Mouse (Mus musculus) lung, embryonic 15.5 days (tissue): ENCODE measurements around the gene Trim15. TPM values are rescaled to one million over a fixed set of nuclear protein-coding genes. Genes with fewer than 3 reads are reported as not detected.

Experiments
- ATAC-seq: fragments of 200-750 bp; cut with Nextera tagmentation; 2 replicates; pipeline ENCODE4 v1.8.0; 2017; ENCODE audit warnings: moderate number of reproducible peaks, borderline replicate concordance; ENCODE audit not compliant: low FRiP score, low TSS enrichment; ENCODE audit errors: extremely low read depth
- H3K27ac ChIP-seq: fragments of 300-500 bp; sonication (generic); 2 replicates; pipeline ENCODE4 v1.5.1; 2015; ENCODE audit warnings: moderate library complexity, mild to moderate bottlenecking, inconsistent platforms
- H3K27me3 ChIP-seq: fragments of 300-500 bp; sonication (generic); 2 replicates; pipeline ENCODE4 v1.6.1; 2015; ENCODE audit warnings: inconsistent platforms
- H3K36me3 ChIP-seq: fragments of 300-500 bp; sonication (generic); 2 replicates; pipeline ENCODE4 v1.6.1; 2015; ENCODE audit warnings: inconsistent platforms
- H3K4me1 ChIP-seq: fragments of 300-500 bp; sonication (generic); 2 replicates; pipeline ENCODE4 v1.6.1; 2015; ENCODE audit warnings: inconsistent platforms
- H3K4me2 ChIP-seq: fragments of 300-500 bp; sonication (generic); 2 replicates; pipeline ENCODE4 v1.6.1; 2015; ENCODE audit warnings: inconsistent platforms, mild to moderate bottlenecking, moderate library complexity
- H3K4me3 ChIP-seq: fragments of 300-500 bp; sonication (generic); 2 replicates; pipeline ENCODE4 v1.5.1; 2015; ENCODE audit warnings: mild to moderate bottlenecking, inconsistent platforms
- H3K9ac ChIP-seq: fragments of 300-500 bp; sonication (generic); 2 replicates; pipeline ENCODE4 v1.6.1; 2015; ENCODE audit warnings: inconsistent platforms
- H3K9me3 ChIP-seq: fragments of 300-500 bp; sonication (generic); 2 replicates; pipeline ENCODE4 v1.6.1; 2016; ENCODE audit warnings: inconsistent platforms
- WGBS: fragments of 180-500 bp; shearing (Covaris S2); methylation state at CpG from one replicate; pipeline ENCODE4 v1.1.7; 2015; 5-methylcytosine and 5-hydroxymethylcytosine counted together
- polyA plus RNA-seq: library from polyadenylated mRNA; unstranded; fragments of >200 nt; fragmentation: Nextera tagmentation; extraction: Ambion mirVana; gene quantifications from 2 replicates; pipeline ENCODE4 v1.2.1, GENCODE M21; 2015

Trim15 gene
- 0.14 and 0.21 TPM in 2 replicates for polyA plus RNA-seq

GRCm38 (mm10) chr17:36866719-36867527 lies at the start of gene Trim15:
Gene Trim15, minus strand, starts transcription at chr17:36867210.
- 0 out of 2 replicates have a peak within 1 kb of the TSS, but pooled peaks have one; percentile 3 for H3K4me3 ChIP-seq
- 11% methylated on average over 29 of the region's 29 CpGs for WGBS
- no peak for ATAC-seq

GRCm38 (mm10) chr17:36915076-36915475 lies 48.1 kb upstream of the Trim15 start:
- no peak overlapping the region for H3K4me3 ChIP-seq
- WGBS = 13% methylated on average over 9 of the region's 9 CpGs
- H3K9me3 ChIP-seq = no peaks in the 10 kb centered on the region
- H3K4me2 ChIP-seq = no peak overlapping the region
- no peak overlapping the region for H3K27ac ChIP-seq
- no peaks in the 10 kb centered on the region for H3K27me3 ChIP-seq
- no peaks in the 10 kb centered on the region for H3K36me3 ChIP-seq
- no peak; the same call in 1 of the 2 replicates for ATAC-seq
- H3K4me1 ChIP-seq = no peaks in the 10 kb centered on the region
- no peak overlapping the region for H3K9ac ChIP-seq

More at GRCm38 (mm10) chr17:36866719-36867527, at the start of gene Trim15:
- Histone ChIP-seq H3K4me1 (no peaks in the 10 kb centered on the region; the same call in 1 of the 2 replicates), H3K9ac (no peak within 1 kb of the TSS), H3K4me2 (peak within 1 kb of the TSS; percentile 38), H3K27me3 (peaks cover 26% of the 10 kb centered on the region), H3K36me3 (no peaks in the 10 kb centered on the region), H3K9me3 (no peaks in the 10 kb centered on the region), H3K27ac (no peak within 1 kb of the TSS)

GRCm38 (mm10) chr17:36914108-36914507 lies 47.1 kb upstream of the Trim15 start:
- Histone ChIP-seq H3K4me2 (no peak overlapping the region), H3K36me3 (no peaks in the 10 kb centered on the region), H3K4me1 (no peaks in the 10 kb centered on the region), H3K4me3 (no peak overlapping the region), H3K9ac (no peak overlapping the region), H3K9me3 (no peaks in the 10 kb centered on the region), H3K27me3 (no peaks in the 10 kb centered on the region), H3K27ac (no peak overlapping the region)
- WGBS = 8% methylated on average over 2 of the region's 2 CpGs
- ATAC-seq = no peak

GRCm38 (mm10) chr17:36912031-36912430 lies 45.0 kb upstream of the Trim15 start:
- H3K27me3 ChIP-seq = no peaks in the 10 kb centered on the region
- H3K9me3 ChIP-seq = no peaks in the 10 kb centered on the region
- 49% methylated on average over 2 of the region's 2 CpGs for WGBS
- no peaks in the 10 kb centered on the region for H3K4me1 ChIP-seq
- no peak overlapping the region for H3K4me3 ChIP-seq
- no peak overlapping the region for H3K27ac ChIP-seq
- no peaks in the 10 kb centered on the region for H3K36me3 ChIP-seq
- no peak overlapping the region for H3K9ac ChIP-seq
- ATAC-seq = no peak
- H3K4me2 ChIP-seq = no peak overlapping the region

GRCm38 (mm10) chr17:36909802-36910201 lies 42.8 kb upstream of the Trim15 start:
- Histone ChIP-seq H3K27me3 (no peaks in the 10 kb centered on the region), H3K4me2 (no peak overlapping the region), H3K4me1 (no peaks in the 10 kb centered on the region), H3K9me3 (no peaks in the 10 kb centered on the region), H3K27ac (no peak overlapping the region), H3K4me3 (no peak overlapping the region), H3K9ac (no peak overlapping the region), H3K36me3 (no peaks in the 10 kb centered on the region)
- WGBS = 48% methylated on average over 4 of the region's 4 CpGs
- no peak for ATAC-seq

GRCm38 (mm10) chr17:36908235-36908634 lies 41.2 kb upstream of the Trim15 start:
- H3K9ac ChIP-seq = no peak overlapping the region
- H3K36me3 ChIP-seq = no peaks in the 10 kb centered on the region
- no peak overlapping the region for H3K4me2 ChIP-seq
- H3K9me3 ChIP-seq = no peaks in the 10 kb centered on the region
- ATAC-seq = 0 out of 2 replicates have a peak, but pooled peaks have one; percentile 49
- H3K4me3 ChIP-seq = no peak overlapping the region
- no peaks in the 10 kb centered on the region for H3K27me3 ChIP-seq
- WGBS = 42% methylated on average over 1 of the region's 1 CpGs
- H3K4me1 ChIP-seq = no peaks in the 10 kb centered on the region
- no peak overlapping the region for H3K27ac ChIP-seq

GRCm38 (mm10) chr17:36903651-36904050 lies 36.6 kb upstream of the Trim15 start:
- Histone ChIP-seq H3K4me1 (no peaks in the 10 kb centered on the region; the same call in 1 of the 2 replicates), H3K4me3 (no peak overlapping the region), H3K9ac (no peak overlapping the region), H3K27ac (no peak overlapping the region), H3K27me3 (no peaks in the 10 kb centered on the region), H3K36me3 (no peaks in the 10 kb centered on the region), H3K4me2 (no peak overlapping the region), H3K9me3 (no peaks in the 10 kb centered on the region)
- WGBS = 56% methylated on average over 3 of the region's 3 CpGs
- no peak for ATAC-seq

GRCm38 (mm10) chr17:36900691-36901090 lies 33.7 kb upstream of the Trim15 start:
- no peaks in the 10 kb centered on the region; the same call in 1 of the 2 replicates for H3K4me1 ChIP-seq
- H3K4me2 ChIP-seq = no peak overlapping the region
- H3K36me3 ChIP-seq = no peaks in the 10 kb centered on the region
- H3K9me3 ChIP-seq = no peaks in the 10 kb centered on the region
- no peak overlapping the region for H3K4me3 ChIP-seq
- H3K9ac ChIP-seq = no peak overlapping the region
- no peak for ATAC-seq
- H3K27me3 ChIP-seq = no peaks in the 10 kb centered on the region
- WGBS = 28% methylated on average over 1 of the region's 1 CpGs
- no peak overlapping the region for H3K27ac ChIP-seq

GRCm38 (mm10) chr17:36900001-36900400 lies 33.0 kb upstream of the Trim15 start:
- Histone ChIP-seq H3K36me3 (no peaks in the 10 kb centered on the region), H3K9me3 (no peaks in the 10 kb centered on the region), H3K4me3 (no peak overlapping the region), H3K27ac (no peak overlapping the region), H3K4me2 (no peak overlapping the region), H3K9ac (no peak overlapping the region), H3K4me1 (no peaks in the 10 kb centered on the region; the same call in 1 of the 2 replicates), H3K27me3 (no peaks in the 10 kb centered on the region)
- WGBS = 85% methylated on average over 5 of the region's 5 CpGs
- ATAC-seq = no peak

GRCm38 (mm10) chr17:36899376-36899775 lies 32.4 kb upstream of the Trim15 start:
- H3K4me2 ChIP-seq = no peak overlapping the region
- 70% methylated on average over 4 of the region's 4 CpGs for WGBS
- H3K27ac ChIP-seq = no peak overlapping the region
- H3K4me1 ChIP-seq = no peaks in the 10 kb centered on the region; the same call in 1 of the 2 replicates
- H3K9ac ChIP-seq = no peak overlapping the region
- H3K36me3 ChIP-seq = no peaks in the 10 kb centered on the region
- no peaks in the 10 kb centered on the region for H3K9me3 ChIP-seq
- H3K27me3 ChIP-seq = no peaks in the 10 kb centered on the region
- ATAC-seq = no peak
- H3K4me3 ChIP-seq = no peak overlapping the region

GRCm38 (mm10) chr17:36897552-36898205 lies 30.7 kb upstream of the Trim15 start, which contains the start of gene Trim31:
Gene Trim31, plus strand, starts transcription at chr17:36898118.
- no peaks in the 10 kb centered on the region for H3K36me3 ChIP-seq
- H3K4me3 ChIP-seq = no peak within 1 kb of the TSS
- H3K9me3 ChIP-seq = no peaks in the 10 kb centered on the region
- H3K27me3 ChIP-seq = no peaks in the 10 kb centered on the region
- H3K9ac ChIP-seq = no peak within 1 kb of the TSS
- no peak within 1 kb of the TSS for H3K27ac ChIP-seq
- no peak within 1 kb of the TSS for H3K4me2 ChIP-seq
- no peaks in the 10 kb centered on the region; the same call in 1 of the 2 replicates for H3K4me1 ChIP-seq
- ATAC-seq = no peak
- 56% methylated on average over 6 of the region's 6 CpGs for WGBS

- H3K27ac ChIP-seq = no peak overlapping the region
- H3K9me3 ChIP-seq = no peaks in the 10 kb centered on the region
- no peak overlapping the region for H3K4me3 ChIP-seq
- H3K9ac ChIP-seq = no peak overlapping the region
- no peak for ATAC-seq
- H3K4me2 ChIP-seq = no peak overlapping the region
- no peaks in the 10 kb centered on the region for H3K36me3 ChIP-seq
- H3K27me3 ChIP-seq = no peaks in the 10 kb centered on the region
- H3K4me1 ChIP-seq = no peaks in the 10 kb centered on the region; the same call in 1 of the 2 replicates
Measured at GRCm38 (mm10) chr17:36897065-36897464, 30.1 kb upstream of the Trim15 start.
